Mouse (Mus musculus) kidney, postnatal 4 days (tissue): Measurements from ENCODE around the gene Lbh.

Experiments
- DNase-seq, 2 experiments: peaks; one replicate each; pipeline ENCODE4 v3.0.0; 2021; ENCODE audit warnings: mixed read lengths in 2 of 2

The Lbh gene

DNA sequence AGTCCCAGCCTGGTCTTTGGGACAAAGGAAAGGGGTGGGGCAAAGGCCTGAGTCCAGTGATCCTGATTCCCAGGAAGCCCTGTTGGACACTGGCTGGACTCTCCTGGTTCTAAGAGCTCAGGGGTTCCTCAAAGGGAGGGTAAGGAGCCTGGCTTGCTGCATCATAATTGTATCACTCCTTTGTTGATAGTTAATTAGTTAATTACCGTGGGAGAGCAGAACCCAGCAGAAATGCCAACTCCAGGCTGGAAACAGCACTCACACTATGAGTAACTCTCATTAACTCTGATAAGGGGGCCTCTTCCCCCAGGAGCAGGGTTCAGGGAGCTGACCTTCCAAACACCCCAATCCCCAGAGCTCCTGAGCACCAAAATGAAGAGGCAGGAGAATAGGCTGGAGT lies 59.5 kb downstream of the Lbh start:
- DNase-seq = no peak

DNA sequence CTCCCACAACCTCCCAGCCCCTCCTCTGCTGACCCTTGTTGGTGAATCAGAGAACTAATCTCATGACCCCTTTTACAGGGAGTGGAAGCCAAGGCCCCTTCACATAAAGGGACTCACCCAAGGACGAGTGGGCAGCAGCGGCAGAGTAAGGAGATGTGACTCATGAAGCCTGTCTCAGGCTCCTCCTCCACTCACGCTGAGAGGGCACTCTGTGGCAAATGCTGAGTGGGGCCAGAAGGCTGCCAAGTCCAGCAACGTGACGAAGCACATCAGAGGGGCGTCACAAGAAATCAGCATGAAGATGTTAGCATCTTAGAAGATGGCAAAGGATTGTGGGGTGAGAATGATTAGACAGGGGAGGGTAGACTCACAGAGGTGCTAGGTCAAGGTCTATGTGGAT lies 64.1 kb downstream of the Lbh start:
- DNase-seq = no peak

DNA sequence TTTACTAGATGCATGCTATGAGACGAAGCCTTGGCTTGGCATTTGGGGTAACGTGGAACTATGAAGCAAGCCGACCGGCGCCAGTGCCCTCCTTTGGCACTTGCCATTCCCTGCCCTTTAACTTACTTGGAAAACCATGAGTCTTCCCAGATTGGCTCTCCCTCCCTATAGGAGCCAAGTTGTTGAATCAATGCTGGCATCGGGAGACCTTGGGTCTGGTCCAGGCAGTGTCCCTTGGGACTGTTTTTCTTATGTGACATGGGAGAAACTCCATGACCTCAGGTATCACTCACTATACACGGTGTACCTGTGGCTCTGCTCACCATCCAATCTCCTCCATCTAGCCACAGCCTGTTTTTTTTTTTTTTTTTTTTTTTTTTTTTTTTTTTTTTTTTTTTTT lies 65.4 kb downstream of the Lbh start:
- no peak for DNase-seq

DNA sequence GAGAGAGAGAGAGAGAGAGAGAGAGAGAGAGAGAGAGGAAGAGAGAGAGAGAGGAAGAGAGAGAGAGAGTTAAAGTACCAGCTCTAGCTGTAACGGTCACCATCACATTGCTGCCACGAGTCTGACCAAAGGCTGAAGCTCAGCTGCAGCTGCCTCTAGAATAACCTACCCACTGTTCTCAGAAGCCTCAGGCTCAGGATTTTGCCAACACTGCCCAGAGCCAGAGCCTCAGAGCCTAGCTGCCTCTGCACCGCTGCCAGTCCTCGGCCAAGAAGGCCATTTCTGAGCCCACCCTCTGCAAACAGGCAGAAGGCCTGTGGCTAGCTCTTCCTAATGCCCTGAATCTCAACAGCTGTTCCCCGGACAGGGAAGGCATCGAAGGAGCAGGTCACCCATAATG lies 70.9 kb downstream of the Lbh start:
- DNase-seq = no peak
